Mouse (Mus musculus) MEL (cell line): ENCODE measurements around the gene Impdh2. TPM values are rescaled to one million over a fixed set of nuclear protein-coding genes. Genes with fewer than 3 reads are reported as not detected.

Source experiments
- DNase-seq: peaks from one replicate; pipeline ENCODE4 v3.0.0; 2011; ENCODE audit warnings: low read depth, low spot score
- H3K27ac ChIP-seq: 2 replicates; pipeline ENCODE4 v1.5.1; 2012; ENCODE audit warnings: low read depth, mild to moderate bottlenecking, control low read depth, low read length, moderate library complexity; ENCODE audit not compliant: control insufficient read depth
- H3K27me3 ChIP-seq, 2 experiments: fragments of 150-350 bp in 1 of 2; sonication (generic) in 1 of 2; 2 replicates each; pipeline ENCODE4 v1.6.1; 2012; ENCODE audit warnings: low read length in 2 of 2, mild to moderate bottlenecking in 2 of 2, improper control_type of control experiment in 1 of 2, moderate library complexity in 1 of 2; ENCODE audit not compliant: insufficient read depth in 2 of 2, control insufficient read depth in 1 of 2
- H3K36me3 ChIP-seq, 2 experiments: 2 replicates each; pipeline ENCODE4 v1.6.1; 2012 to 2014; ENCODE audit warnings: low read length in 2 of 2, improper control_type of control experiment in 1 of 2, inconsistent platforms in 1 of 2, mild to moderate bottlenecking in 1 of 2; ENCODE audit not compliant: insufficient read depth in 2 of 2, control insufficient read depth in 1 of 2
- H3K4me1 ChIP-seq, 2 experiments: fragments of 150-350 bp in 1 of 2; sonication (generic) in 1 of 2; 2 replicates each; pipeline ENCODE4 v1.6.1; 2012; ENCODE audit warnings: low read length in 2 of 2, improper control_type of control experiment in 1 of 2, mild to moderate bottlenecking in 1 of 2; ENCODE audit not compliant: insufficient read depth in 2 of 2, control insufficient read depth in 1 of 2
- H3K4me3 ChIP-seq, 2 experiments: fragments of 150-350 bp in 1 of 2; sonication (generic) in 1 of 2; 2 replicates each; pipeline ENCODE4 v1.5.1; 2012; ENCODE audit warnings: low read depth in 2 of 2, low read length in 2 of 2, mild to moderate bottlenecking in 2 of 2, moderate library complexity in 2 of 2, control low read depth in 1 of 2, improper control_type of control experiment in 1 of 2; ENCODE audit not compliant: control insufficient read depth in 1 of 2, insufficient read depth in 1 of 2
- H3K79me2 ChIP-seq: 2 replicates; pipeline ENCODE4 v1.6.1; 2012; ENCODE audit warnings: mild to moderate bottlenecking, low read length, moderate library complexity; ENCODE audit not compliant: control insufficient read depth, poor library complexity, insufficient read depth
- H3K9ac ChIP-seq: 2 replicates; pipeline ENCODE4 v1.6.1; 2012; ENCODE audit warnings: low read depth, mild to moderate bottlenecking, control low read depth, low read length, moderate library complexity; ENCODE audit not compliant: control insufficient read depth, poor library complexity, severe bottlenecking
- H3K9me3 ChIP-seq: fragments of 150-350 bp; sonication (generic); replicated peaks from 2 replicates; pipeline ENCODE4 v1.6.1; 2012; ENCODE audit warnings: mild to moderate bottlenecking, low read length, improper control_type of control experiment, moderate library complexity; ENCODE audit not compliant: insufficient read depth
- CHD2 ChIP-seq: IDR thresholded peaks from 2 replicates; pipeline ENCODE4 v1.6.1; 2011; ENCODE audit warnings: low read length, improper control_type of control experiment
- E2F4 ChIP-seq: IDR thresholded peaks from 2 replicates; pipeline ENCODE4 v1.6.1; 2011; ENCODE audit warnings: low read depth, low read length, improper control_type of control experiment, borderline replicate concordance
- ELF1 ChIP-seq: IDR thresholded peaks from 2 replicates; pipeline ENCODE4 v1.6.1; 2014; ENCODE audit warnings: low read depth, mild to moderate bottlenecking, inconsistent platforms, low read length, improper control_type of control experiment, moderate library complexity
- GABPA ChIP-seq: IDR thresholded peaks from 2 replicates; pipeline ENCODE4 v1.6.1; 2012; ENCODE audit warnings: low read depth, mild to moderate bottlenecking, inconsistent platforms, low read length, improper control_type of control experiment, moderate library complexity
- GATA1 ChIP-seq: IDR thresholded peaks from 2 replicates; pipeline ENCODE4 v1.6.1; 2011; ENCODE audit warnings: low read depth, low read length, improper control_type of control experiment
- HCFC1 ChIP-seq: IDR thresholded peaks from 2 replicates; pipeline ENCODE4 v1.6.1; 2012; ENCODE audit warnings: low read depth, mild to moderate bottlenecking, inconsistent platforms, low read length, improper control_type of control experiment, moderate library complexity
- JUND ChIP-seq: IDR thresholded peaks from 2 replicates; pipeline ENCODE4 v1.6.1; 2011; ENCODE audit warnings: low read depth, mild to moderate bottlenecking, improper control_type of control experiment, low read length
- KAT2A ChIP-seq: conservative IDR thresholded peaks from 2 replicates; pipeline ENCODE4 v1.6.1; 2012; ENCODE audit warnings: low read depth, low read length, improper control_type of control experiment, inconsistent platforms
- MAFK ChIP-seq: IDR thresholded peaks from 2 replicates; pipeline ENCODE4 v1.6.1; 2011; ENCODE audit warnings: low read depth, mild to moderate bottlenecking, low read length, improper control_type of control experiment, borderline replicate concordance
- MXI1 ChIP-seq: IDR thresholded peaks from 2 replicates; pipeline ENCODE4 v1.6.1; 2011; ENCODE audit warnings: mild to moderate bottlenecking, low read depth, low read length, improper control_type of control experiment
- MYB ChIP-seq: IDR thresholded peaks from 2 replicates; pipeline ENCODE4 v1.6.1; 2011; ENCODE audit warnings: mild to moderate bottlenecking, low read depth, low read length, improper control_type of control experiment
- MYC ChIP-seq: IDR thresholded peaks from 2 replicates; pipeline ENCODE4 v1.6.1; 2011; ENCODE audit warnings: low read depth, mild to moderate bottlenecking, low read length, improper control_type of control experiment, moderate library complexity
- NELFE ChIP-seq: IDR thresholded peaks from 2 replicates; pipeline ENCODE4 v1.6.1; 2011; ENCODE audit warnings: low read depth, low read length, improper control_type of control experiment
- POLR2A ChIP-seq, 2 experiments: IDR thresholded peaks; 2 replicates each; pipeline ENCODE4 v1.6.1; 2011 to 2012; ENCODE audit warnings: low read length in 2 of 2, mild to moderate bottlenecking in 2 of 2, control low read depth in 1 of 2, improper control_type of control experiment in 1 of 2, low read depth in 1 of 2, moderate library complexity in 1 of 2; ENCODE audit not compliant: control insufficient read depth in 1 of 2, insufficient read depth in 1 of 2, poor library complexity in 1 of 2
- POLR2AphosphoS5 ChIP-seq: IDR thresholded peaks from 2 replicates; pipeline ENCODE4 v1.6.1; 2012; ENCODE audit warnings: low read depth, borderline replicate concordance, mild to moderate bottlenecking, inconsistent platforms, low read length, moderate library complexity, mixed read lengths
- RAD21 ChIP-seq: IDR thresholded peaks from 2 replicates; pipeline ENCODE4 v1.6.1; 2011; ENCODE audit warnings: mild to moderate bottlenecking, low read depth, low read length, improper control_type of control experiment
- RCOR1 ChIP-seq: IDR thresholded peaks from 2 replicates; pipeline ENCODE4 v1.6.1; 2012; ENCODE audit warnings: low read depth, mild to moderate bottlenecking, inconsistent platforms, low read length, improper control_type of control experiment
- SIN3A ChIP-seq: IDR thresholded peaks from 2 replicates; pipeline ENCODE4 v1.6.1; 2012; ENCODE audit warnings: low read length, improper control_type of control experiment, inconsistent platforms
- TAL1 ChIP-seq: IDR thresholded peaks from 2 replicates; pipeline ENCODE4 v1.6.1; 2012; ENCODE audit warnings: mild to moderate bottlenecking, inconsistent platforms, low read length, moderate library complexity, mixed read lengths
- TBP ChIP-seq: IDR thresholded peaks from 2 replicates; pipeline ENCODE4 v1.8.0; 2011; ENCODE audit warnings: low read depth, low read length, improper control_type of control experiment
- UBTF ChIP-seq: IDR thresholded peaks from 2 replicates; pipeline ENCODE4 v1.6.1; 2012; ENCODE audit warnings: low read depth, mild to moderate bottlenecking, inconsistent platforms, low read length, improper control_type of control experiment, moderate library complexity, borderline replicate concordance; ENCODE audit not compliant: insufficient read depth
- USF1 ChIP-seq: IDR thresholded peaks from 2 replicates; pipeline ENCODE4 v1.6.1; 2014; ENCODE audit warnings: low read depth, mild to moderate bottlenecking, inconsistent platforms, low read length, improper control_type of control experiment, moderate library complexity
- ZMIZ1 ChIP-seq: IDR thresholded peaks from 2 replicates; pipeline ENCODE4 v1.6.1; 2012; ENCODE audit warnings: low read depth, mild to moderate bottlenecking, inconsistent platforms, low read length, improper control_type of control experiment, moderate library complexity
- ZNF384 ChIP-seq: IDR thresholded peaks from 2 replicates; pipeline ENCODE4 v1.6.1; 2012; ENCODE audit warnings: low read depth, mild to moderate bottlenecking, inconsistent platforms, low read length, improper control_type of control experiment
- polyA plus RNA-seq, 2 experiments: library from polyadenylated mRNA; stranded (reverse) in 1 of 2; unstranded in 1 of 2; fragments of >175 nt in 1 of 2; fragments of >200 nt in 1 of 2; gene quantifications; 2 replicates each; pipeline versions ENCODE4 v1.2.1 to v1.2.4; 2012; ENCODE audit warnings: low replicate concordance in 2 of 2, low read depth in 1 of 2; ENCODE audit not compliant: insufficient read length in 2 of 2, insufficient read depth in 1 of 2, missing spikeins in 1 of 2
- total RNA-seq: library from RNA; depleted of rRNA; stranded (reverse); fragments of 300-350 nt; gene quantifications from 2 replicates; pipeline ENCODE4 v1.2.3, GENCODE M21; 2012

Impdh2 gene
- total and polyA plus RNA-seq, 3 experiments = 519 to 550 TPM; not detected in 1

DNA sequence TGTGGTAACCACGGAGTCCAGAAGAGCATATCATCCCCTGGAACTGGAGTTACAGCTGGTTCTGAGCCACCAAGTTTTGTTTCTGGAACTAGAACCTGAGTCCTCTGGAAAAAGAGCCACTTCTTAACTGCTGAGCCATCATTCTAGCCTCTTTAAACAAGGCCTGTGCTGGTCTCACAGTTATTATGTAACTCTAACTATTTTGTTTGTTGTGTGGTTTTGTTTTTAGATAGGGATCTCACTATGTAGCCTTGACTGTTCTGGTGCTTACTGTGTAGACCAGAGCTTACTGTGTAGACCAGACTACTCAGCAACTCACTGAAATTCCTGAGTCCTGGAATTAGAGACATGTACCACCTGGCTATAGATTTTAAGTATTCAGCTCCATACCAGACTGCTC, 13.2 kb upstream of the Impdh2 start:
- Histone ChIP-seq H3K27ac (no peak overlapping the region), H3K79me2 (no peaks in the 10 kb centered on the region), H3K4me3 (no peak overlapping the region), H3K36me3 (peaks cover 0 to 55% of the 10 kb centered on the region in 2 experiments; a peak in 3 of 4 replicates), H3K4me1 (no peaks in the 10 kb centered on the region), H3K27me3 (no peaks in the 10 kb centered on the region), H3K9me3 (no peaks in the 10 kb centered on the region), H3K9ac (no peak overlapping the region)
- TF ChIP-seq GATA1 = no peak
- TF ChIP-seq TAL1 = no peak
- TF ChIP-seq SIN3A = no peak
- TF ChIP-seq NELFE = no peak
- TF ChIP-seq MYC = no peak
- no peak for TF ChIP-seq MYB
- no peak for TF ChIP-seq ZMIZ1
- no peak for TF ChIP-seq GABPA
- no peak for TF ChIP-seq POLR2AphosphoS5
- TF ChIP-seq TBP = no peak
- TF ChIP-seq MAFK = no peak
- TF ChIP-seq RAD21 = no peak
- no peak for TF ChIP-seq ELF1
- no peak for TF ChIP-seq KAT2A
- no peak for DNase-seq

DNA sequence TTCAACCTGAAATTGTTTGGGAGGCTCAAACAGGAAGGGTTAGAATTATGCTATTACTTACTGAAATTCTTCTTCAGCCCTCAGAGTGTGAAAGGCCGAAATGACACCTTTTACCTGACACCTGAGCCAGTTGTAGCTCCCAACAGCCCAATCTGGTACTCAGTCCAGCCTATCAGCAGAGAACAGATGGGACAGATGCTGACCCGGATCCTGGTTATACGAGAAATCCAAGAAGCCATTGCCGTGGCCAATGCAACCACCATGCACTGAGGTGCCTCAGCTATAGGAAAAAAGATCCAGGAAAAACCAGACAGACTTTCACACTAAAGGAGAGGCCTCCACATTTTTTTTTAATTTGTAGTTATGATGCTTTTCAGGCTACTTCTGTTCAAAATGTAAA, 917 bp upstream of the Impdh2 start:
- Histone ChIP-seq H3K4me1 (peaks cover 0 to 24% of the 10 kb centered on the region in 2 experiments; a peak in 3 of 4 replicates), H3K79me2 (peaks cover 20% of the 10 kb centered on the region), H3K27me3 (no peaks in the 10 kb centered on the region), H3K4me3 (no peak overlapping the region), H3K27ac (no peak overlapping the region), H3K36me3 (peaks cover 24 to 30% of the 10 kb centered on the region in 2 experiments), H3K9me3 (no peaks in the 10 kb centered on the region), H3K9ac (no peak overlapping the region)
- no peak for TF ChIP-seq E2F4
- no peak for TF ChIP-seq MYC
- TF ChIP-seq GATA1 = no peak
- TF ChIP-seq HCFC1 = no peak
- TF ChIP-seq USF1 = no peak
- no peak for TF ChIP-seq TBP
- no peak for TF ChIP-seq MAFK
- no peak for TF ChIP-seq CHD2
- TF ChIP-seq KAT2A = no peak
- TF ChIP-seq POLR2A (IDR thresholded peaks at IDR 0.05; ENCODE audit: control insufficient read depth in 1 of 2, insufficient read depth in 1 of 2, low read depth in 1 of 2, low read length in 2 of 2, poor library complexity in 1 of 2) = no peak
- no peak for TF ChIP-seq GABPA
- no peak for TF ChIP-seq ZNF384
- no peak for TF ChIP-seq RCOR1
- no peak for TF ChIP-seq JUND
- TF ChIP-seq UBTF = no peak
- no peak for TF ChIP-seq MXI1
- no peak for TF ChIP-seq POLR2AphosphoS5
- no peak for DNase-seq
